1 mouse cellular context compared by ENCODE assay signal in genomic region chr12:55836199-55836951, GRCm38 (mm10).
TF ChIP-seq lines count a peak whose summit lies in the region.

Gene Brms1l, plus strand, starts transcription at chr12:55836324.

TF ChIP-seq in CH12.LX, 34 proteins besides CTCF, POLR2A, EP300 and RAD21 (continued from another document):
- TF ChIP-seq USF1 (IDR thresholded peaks at IDR 0.05; ENCODE audit: low read depth, low read length) = no peak
- peak; percentile 60; the same call in 1 of the 2 replicates for TF ChIP-seq TCF12 (IDR thresholded peaks at IDR 0.05; ENCODE audit: low read depth, low read length)
- TF ChIP-seq GABPA (IDR thresholded peaks at IDR 0.05; ENCODE audit: insufficient replicate concordance, low read depth, low read length) = 0 out of 2 replicates have a peak, but pooled peaks have one; percentile 38
- no peak for TF ChIP-seq ZC3H11A (IDR thresholded peaks at IDR 0.05; ENCODE audit: low read depth, low read length)
- no peak for TF ChIP-seq USF2 (conservative IDR thresholded peaks at IDR 0.05; ENCODE audit: low read depth, low read length)
- peak; percentile 89 for TF ChIP-seq ZMIZ1 (IDR thresholded peaks at IDR 0.05; ENCODE audit: low read depth, low read length)
- TF ChIP-seq JUN (IDR thresholded peaks at IDR 0.05; ENCODE audit: insufficient read depth, low read depth, low read length) = no peak
- TF ChIP-seq E2F4 (IDR thresholded peaks at IDR 0.05; ENCODE audit: insufficient replicate concordance, low read depth, low read length) = 0 out of 2 replicates have a peak, but pooled peaks have one; percentile 40
- TF ChIP-seq MEF2A (IDR thresholded peaks at IDR 0.05; ENCODE audit: borderline replicate concordance, low read depth, low read length) = peak; percentile 22; the same call in 1 of the 2 replicates
- TF ChIP-seq ZNF384 (IDR thresholded peaks at IDR 0.05; ENCODE audit: low read depth, low read length) = no peak
- TF ChIP-seq MYC (IDR thresholded peaks at IDR 0.05; ENCODE audit: low read depth, low read length) = peak; percentile 60; the same call in 1 of the 2 replicates
- peak; percentile 77; the same call in 1 of the 2 replicates for TF ChIP-seq NELFE (IDR thresholded peaks at IDR 0.05; ENCODE audit: low read depth, low read length)
- no peak for TF ChIP-seq MAFK (IDR thresholded peaks at IDR 0.05; ENCODE audit: insufficient replicate concordance, low read length)
- peak; percentile 21; the same call in 1 of the 2 replicates for TF ChIP-seq ETS1 (conservative IDR thresholded peaks at IDR 0.05; ENCODE audit: low read depth, low read length)
- peak; percentile 96; the same call in 1 of the 2 replicates for TF ChIP-seq KAT2A (IDR thresholded peaks at IDR 0.05; ENCODE audit: insufficient replicate concordance, low read length)
- TF ChIP-seq UBTF (IDR thresholded peaks at IDR 0.05; ENCODE audit: low read depth, low read length) = no peak; the same call in 1 of the 2 replicates
- TF ChIP-seq MXI1 (IDR thresholded peaks at IDR 0.05; ENCODE audit: low read depth, low read length) = peak; percentile 83
- TF ChIP-seq JUND (conservative IDR thresholded peaks at IDR 0.05; ENCODE audit: low read depth, low read length) = no peak
- TF ChIP-seq SMC3 (IDR thresholded peaks at IDR 0.05; ENCODE audit: low read depth, low read length) = no peak
- TF ChIP-seq NRF1 (IDR thresholded peaks at IDR 0.05; ENCODE audit: low read depth, low read length) = peak; percentile 25; the same call in 1 of the 2 replicates
- no peak for TF ChIP-seq ZKSCAN1 (IDR thresholded peaks at IDR 0.05; ENCODE audit: borderline replicate concordance, low read depth, low read length)
- no peak for TF ChIP-seq IRF4 (IDR thresholded peaks at IDR 0.05; ENCODE audit: low read depth, low read length)
- no peak for TF ChIP-seq TBP (conservative IDR thresholded peaks at IDR 0.05; ENCODE audit: low read depth, low read length)
